Mouse (Mus musculus): ENCODE measurements at regions not wholly inside any gene's neighbourhood (a gene's known extent, or its start where the extent isn't known, plus 50 kb on each side); places are given as distances from the start of the nearest gene placed in this dataset.

DNA sequence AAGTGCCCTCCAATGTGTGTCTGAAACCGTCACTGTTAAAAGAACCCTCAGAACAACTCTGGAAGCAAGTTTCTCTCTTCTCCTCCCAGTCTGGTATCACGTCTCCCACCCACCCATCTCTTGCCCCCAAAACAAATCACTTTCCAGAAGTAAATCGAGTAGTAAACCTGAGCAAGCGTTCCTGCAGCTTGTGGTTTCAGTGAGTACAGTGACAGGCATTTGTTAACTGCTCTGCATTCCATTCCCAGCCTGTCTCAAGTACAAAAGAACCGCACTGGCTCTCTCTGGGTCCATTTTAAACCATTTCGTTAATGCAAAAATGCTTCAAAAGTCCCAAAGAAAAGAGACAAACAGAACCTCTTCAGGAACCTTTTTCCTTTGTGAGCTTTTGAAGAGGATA is 77.1 kb downstream of the Aptx start:
- H3K27me3 ChIP-seq (ENCODE audit: insufficient read depth, low read length) = no peaks in the 10 kb centered on the region
- 44% methylated on average over 6 of the region's 6 CpGs for WGBS
- no peaks in the 10 kb centered on the region for H3K4me1 ChIP-seq (ENCODE audit: insufficient read depth, low read length)
- H3K4me2 ChIP-seq (ENCODE audit: low read depth, low read length) = no peak overlapping the region
- DNase-seq (ENCODE audit: low spot score) (no peak), ATAC-seq (no peak)
- no peak for TF ChIP-seq CTCF (IDR thresholded peaks at IDR 0.05; ENCODE audit: low read depth)
- no peak overlapping the region for H3K4me3 ChIP-seq (ENCODE audit: low read length)
- no peaks in the 10 kb centered on the region for H3K36me3 ChIP-seq (ENCODE audit: insufficient read depth, low read length)
- H3K9ac ChIP-seq (replicated peaks; ENCODE audit: low read length) = no peak overlapping the region
- H3K9me3 ChIP-seq (ENCODE audit: low read length) = no peaks in the 10 kb centered on the region
- H3K27ac ChIP-seq = no peak overlapping the region
